Mouse (Mus musculus): ENCODE measurements around the gene Foxn3. TPM values are rescaled to one million over a fixed set of nuclear protein-coding genes. Genes with fewer than 3 reads are reported as not detected.

The Foxn3 gene
- 68.9 and 85.7 TPM in 2 replicates for total RNA-seq (2021)
- long read RNA-seq, experiment 1, transcript Foxn3-209 (6 exons, 2,882 nt): major isoform, 12 of 42 reads
- long read RNA-seq, experiment 1, partial matches to known transcripts: 2 of 42 reads
- long read RNA-seq, experiment 1, other reads (novel, unspliced or antisense): 28 of 42 reads
- long read RNA-seq, experiment 2, transcript Foxn3-209 (6 exons, 2,882 nt): major isoform, 5 of 24 reads
- long read RNA-seq, experiment 2, partial matches to known transcripts: 1 of 24 reads
- long read RNA-seq, experiment 2, other reads (novel, unspliced or antisense): 17 of 24 reads

- peak; percentile 86 for DNase-seq
Measured at GRCm38 (mm10) chr12:99563219-99564059, at the start of gene Foxn3. Foxn3 (minus strand) TSS chr12:99563582.

- DNase-seq: no peak
Measured at GRCm38 (mm10) chr12:99612181-99612871, 48.9 kb upstream of the Foxn3 start.

GRCm38 (mm10) chr12:99610868-99611267 lies 47.5 kb upstream of the Foxn3 start:
- no peak for DNase-seq

- no peak for DNase-seq
Measured at GRCm38 (mm10) chr12:99610069-99610815, 46.9 kb upstream of the Foxn3 start.

GRCm38 (mm10) chr12:99609643-99610042 lies 46.3 kb upstream of the Foxn3 start:
- DNase-seq: peak; percentile 48

GRCm38 (mm10) chr12:99608279-99608955 lies 45.0 kb upstream of the Foxn3 start:
- no peak for DNase-seq

- no peak for DNase-seq
Measured at GRCm38 (mm10) chr12:99603381-99603780, 40.0 kb upstream of the Foxn3 start.

- no peak for DNase-seq
Measured at GRCm38 (mm10) chr12:99601841-99602240, 38.5 kb upstream of the Foxn3 start.

GRCm38 (mm10) chr12:99601392-99601791 lies 38.0 kb upstream of the Foxn3 start:
- DNase-seq: no peak

GRCm38 (mm10) chr12:99599606-99600005 lies 36.2 kb upstream of the Foxn3 start:
- no peak for DNase-seq

GRCm38 (mm10) chr12:99596397-99596796 lies 33.0 kb upstream of the Foxn3 start:
- DNase-seq: no peak

GRCm38 (mm10) chr12:99587338-99587737 lies 24.0 kb upstream of the Foxn3 start:
- DNase-seq: no peak

GRCm38 (mm10) chr12:99579989-99580388 lies 16.6 kb upstream of the Foxn3 start:
- no peak for DNase-seq

- DNase-seq: no peak
Measured at GRCm38 (mm10) chr12:99576682-99577081, 13.3 kb upstream of the Foxn3 start.

GRCm38 (mm10) chr12:99574299-99574698 lies 10.9 kb upstream of the Foxn3 start:
- DNase-seq: no peak

GRCm38 (mm10) chr12:99573036-99573435 lies 9.7 kb upstream of the Foxn3 start:
- no peak for DNase-seq

GRCm38 (mm10) chr12:99571999-99572398 lies 8.6 kb upstream of the Foxn3 start:
- no peak for DNase-seq

GRCm38 (mm10) chr12:99570197-99570956 lies 7.0 kb upstream of the Foxn3 start:
- peak; percentile 87 for DNase-seq

- DNase-seq: no peak
Measured at GRCm38 (mm10) chr12:99565606-99566005, 2.2 kb upstream of the Foxn3 start.

- DNase-seq: no peak
Measured at GRCm38 (mm10) chr12:99564301-99564910, 1.0 kb upstream of the Foxn3 start.

Data from adrenal gland, postnatal 14 days (tissue).